Mouse (Mus musculus): Measurements from ENCODE around the gene Cemip.
A peak's percentile ranks its signal among the peaks of the same experiment; 100 is the strongest.

The Cemip gene

GRCm38 (mm10) chr7:84096501-84096900 is 10.2 kb upstream of the Cemip start:
- no peak for DNase-seq (ENCODE audit: low read depth, low spot score)

GRCm38 (mm10) chr7:84090793-84091192 is 4.5 kb upstream of the Cemip start:
- DNase-seq (ENCODE audit: low read depth, low spot score), result no peak

GRCm38 (mm10) chr7:84089777-84090176 is 3.5 kb upstream of the Cemip start:
- DNase-seq (ENCODE audit: low read depth, low spot score), result no peak

- peak; percentile 40 for DNase-seq (ENCODE audit: low read depth, low spot score)
Observed at GRCm38 (mm10) chr7:84088971-84089370, 2.7 kb upstream of the Cemip start.

- no peak for DNase-seq (ENCODE audit: low read depth, low spot score)
Observed at GRCm38 (mm10) chr7:84088191-84088590, 1.9 kb upstream of the Cemip start.

GRCm38 (mm10) chr7:84085049-84085945 is 1.0 kb downstream of the Cemip start:
- no peak for DNase-seq (ENCODE audit: low read depth, low spot score)

- no peak for DNase-seq (ENCODE audit: low read depth, low spot score)
Observed at GRCm38 (mm10) chr7:84077257-84078013, 8.9 kb downstream of the Cemip start.

- DNase-seq (ENCODE audit: low read depth, low spot score), result no peak
Observed at GRCm38 (mm10) chr7:84074266-84074665, 12.0 kb downstream of the Cemip start.

- no peak for DNase-seq (ENCODE audit: low read depth, low spot score)
Observed at GRCm38 (mm10) chr7:84073856-84074255, 12.4 kb downstream of the Cemip start.

- peak; percentile 17 for DNase-seq (ENCODE audit: low read depth, low spot score)
Observed at GRCm38 (mm10) chr7:84068931-84069330, 17.4 kb downstream of the Cemip start.

GRCm38 (mm10) chr7:84059799-84060198 is 26.5 kb downstream of the Cemip start:
- no peak for DNase-seq (ENCODE audit: low read depth, low spot score)

- peak; percentile 10 for DNase-seq (ENCODE audit: low read depth, low spot score)
Observed at GRCm38 (mm10) chr7:84055961-84056629, 30.2 kb downstream of the Cemip start.

- no peak for DNase-seq (ENCODE audit: low read depth, low spot score)
Observed at GRCm38 (mm10) chr7:84053856-84054255, 32.4 kb downstream of the Cemip start.

- DNase-seq (ENCODE audit: low read depth, low spot score), result no peak
Observed at GRCm38 (mm10) chr7:84051423-84051822, 34.9 kb downstream of the Cemip start.

- no peak for DNase-seq (ENCODE audit: low read depth, low spot score)
Observed at GRCm38 (mm10) chr7:84045546-84045945, 40.8 kb downstream of the Cemip start.

GRCm38 (mm10) chr7:84044581-84045290 is 41.6 kb downstream of the Cemip start:
- no peak for DNase-seq (ENCODE audit: low read depth, low spot score)

GRCm38 (mm10) chr7:84042726-84043125 is 43.6 kb downstream of the Cemip start:
- peak; percentile 5 for DNase-seq (ENCODE audit: low read depth, low spot score)

- DNase-seq (ENCODE audit: low read depth, low spot score), result no peak
Observed at GRCm38 (mm10) chr7:84039856-84040522, 46.3 kb downstream of the Cemip start.

GRCm38 (mm10) chr7:84038642-84039041 is 47.7 kb downstream of the Cemip start:
- DNase-seq (ENCODE audit: low read depth, low spot score), result no peak

GRCm38 (mm10) chr7:84032831-84033230 is 53.5 kb downstream of the Cemip start:
- no peak for DNase-seq (ENCODE audit: low read depth, low spot score)
